Mouse (Mus musculus): ENCODE measurements around the gene Gp1bb. TPM values are rescaled to one million over a fixed set of nuclear protein-coding genes. Genes with fewer than 3 reads are reported as not detected.

The Gp1bb gene
- polyA plus RNA-seq, 1 experiment from 2014 or later = 1.3 TPM

DNA sequence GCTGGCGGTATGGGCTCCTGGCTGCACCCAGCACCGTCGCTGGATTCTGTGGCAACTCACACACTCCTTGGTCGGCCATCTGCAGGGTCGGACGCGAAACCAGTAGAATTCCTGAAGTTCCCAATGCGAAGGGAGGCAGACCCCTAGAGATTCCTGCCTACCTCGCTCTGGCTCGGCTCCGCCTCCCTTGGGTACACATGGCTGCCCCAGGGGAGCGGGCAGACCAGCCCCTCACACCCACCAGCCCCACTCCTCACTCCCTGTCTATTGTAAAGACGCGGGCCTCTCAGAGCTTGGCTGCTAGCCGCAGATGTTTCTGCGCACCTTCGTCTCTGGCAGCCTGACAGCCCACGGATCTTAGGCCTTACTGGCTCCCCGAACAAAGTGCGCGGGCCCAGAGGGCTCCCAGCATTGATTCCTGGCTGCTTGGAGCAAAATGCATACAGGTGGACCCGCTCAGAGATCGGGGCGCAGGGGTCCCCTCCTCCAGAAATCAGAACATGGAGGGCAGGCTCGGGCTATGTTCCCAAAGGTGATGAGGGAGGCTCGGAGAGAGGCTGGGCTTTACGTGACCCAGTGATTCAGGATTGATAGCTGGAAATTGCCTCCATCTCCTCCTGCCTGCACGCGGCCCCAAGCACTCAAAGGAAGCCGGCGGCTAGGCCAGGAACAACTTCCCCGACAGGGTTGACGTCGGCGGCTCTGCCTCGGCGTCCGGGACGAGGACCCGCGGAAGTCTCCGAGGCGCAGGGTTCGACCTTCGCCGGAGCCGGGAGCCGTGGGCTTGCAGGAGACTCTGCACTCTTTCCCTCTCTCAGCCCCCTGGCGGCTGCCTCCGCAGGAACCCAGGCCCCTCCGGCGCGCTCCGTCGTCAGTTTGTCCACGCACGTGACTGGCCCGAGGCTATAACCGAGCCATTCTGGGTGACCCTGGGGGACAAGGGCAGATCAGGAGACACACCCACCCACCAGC lies 30.9 kb downstream of the Gp1bb start:
- 0 out of 2 replicates have a peak, but pooled peaks have one; percentile 24 for ATAC-seq (ENCODE audit: low FRiP score, low TSS enrichment)
- H3K9ac ChIP-seq (replicated peaks; ENCODE audit: low read length) = 0 out of 2 replicates have a peak overlapping the region, but pooled peaks have one; percentile 9
- peaks cover 81% of the 10 kb centered on the region for H3K27me3 ChIP-seq (ENCODE audit: insufficient read depth, low read length)
- no peaks in the 10 kb centered on the region for H3K36me3 ChIP-seq (ENCODE audit: insufficient read depth, low read length)
- WGBS = 2% methylated on average over 59 of the region's 59 CpGs
- peaks cover 38% of the 10 kb centered on the region for H3K4me1 ChIP-seq (ENCODE audit: insufficient read depth, low read length)
- H3K4me2 ChIP-seq (replicated peaks; ENCODE audit: low read depth, low read length) = peak overlapping the region; percentile 44
- H3K4me3 ChIP-seq (ENCODE audit: low read length) = peak overlapping the region; percentile 36
- no peaks in the 10 kb centered on the region for H3K9me3 ChIP-seq (ENCODE audit: low read length)
- H3K27ac ChIP-seq (ENCODE audit: low read length) = no peak overlapping the region

DNA sequence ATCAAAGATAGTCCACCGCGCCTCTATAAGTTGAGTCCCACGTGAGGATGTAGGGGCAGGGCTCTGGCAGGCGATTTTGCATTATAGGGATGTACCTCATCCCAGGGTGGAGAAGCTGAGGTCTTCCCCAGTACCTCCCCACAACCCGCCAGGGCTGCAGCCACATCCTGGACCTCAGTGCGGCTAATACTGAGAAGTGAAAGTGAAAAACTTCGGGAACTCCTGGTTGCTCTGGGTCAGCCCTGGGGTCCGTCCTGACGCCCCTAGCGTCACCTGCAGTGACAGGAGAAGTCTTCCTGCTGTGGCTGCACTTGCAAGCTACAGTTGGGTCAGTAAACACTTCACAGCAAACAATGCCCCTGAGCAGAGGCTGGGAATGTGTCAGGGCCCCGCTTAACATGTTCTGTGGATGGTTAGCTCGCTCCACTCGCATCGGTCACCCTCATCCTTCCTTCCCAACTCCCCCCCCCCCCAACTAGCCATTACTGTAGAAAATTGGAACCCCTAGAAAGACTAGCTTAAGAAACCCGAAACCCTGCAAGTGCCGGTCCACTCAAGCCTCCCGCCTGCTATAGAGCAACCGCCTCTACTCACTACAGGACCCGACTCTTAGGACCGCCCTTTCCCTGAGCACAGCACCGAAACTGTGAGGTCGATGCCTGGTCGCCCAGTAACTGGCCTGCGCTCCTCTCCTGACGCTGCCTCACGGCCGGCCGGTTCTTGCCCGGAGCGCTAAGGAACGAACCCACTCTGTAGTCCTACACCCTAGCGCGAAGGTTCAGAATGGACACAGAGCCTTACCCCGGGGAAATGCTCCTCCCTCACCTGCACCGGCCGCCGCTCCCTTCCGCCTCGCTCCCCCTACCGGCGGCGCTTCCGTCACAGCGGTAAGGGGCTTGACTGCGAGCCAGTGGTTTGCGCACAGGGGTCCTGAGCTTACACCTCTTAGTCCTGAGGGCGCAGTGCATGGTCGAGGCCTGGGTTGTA lies 32.1 kb downstream of the Gp1bb start, which contains the start of gene Tbx1:
Gene Tbx1, minus strand, starts transcription at position 868 of the 987 bp plus-strand sequence.
- peak; percentile 24; the same call in 1 of the 2 replicates for ATAC-seq (ENCODE audit: low FRiP score, low TSS enrichment)
- 4% methylated on average over 48 of the region's 48 CpGs for WGBS

DNA sequence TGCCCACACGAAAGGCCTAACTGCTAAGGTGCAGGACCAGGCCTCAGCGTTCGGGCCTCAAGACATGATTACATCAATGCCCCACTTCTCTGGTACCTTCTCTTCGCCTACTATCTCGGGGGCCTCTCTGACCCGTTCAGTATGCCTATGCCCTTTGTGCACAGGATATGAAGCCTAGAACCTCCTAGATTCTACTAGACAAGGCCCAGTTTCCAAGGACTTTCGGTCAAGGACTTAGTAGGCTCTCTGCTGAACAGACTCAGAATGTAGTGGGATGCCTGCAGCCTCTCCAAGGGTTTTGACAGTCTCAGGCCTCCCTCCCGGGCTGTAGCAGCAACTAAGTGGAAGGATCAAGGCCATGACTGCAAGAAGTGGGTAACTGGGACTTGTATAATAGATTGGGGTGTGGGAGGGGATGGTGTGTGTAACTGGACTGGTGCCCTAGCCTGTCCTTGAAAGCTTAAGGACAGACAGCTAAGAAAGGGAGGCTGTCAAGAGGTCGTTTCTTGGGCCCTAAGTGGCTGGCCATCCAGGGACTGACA lies 33.1 kb downstream of the Gp1bb start:
- WGBS = 39% methylated on average over 9 of the region's 9 CpGs

More for the DNA sequence above, 32.1 kb downstream of the Gp1bb start, which contains the start of gene Tbx1:
- Histone ChIP-seq H3K9ac (replicated peaks; ENCODE audit: low read length) (0 out of 2 replicates have a peak within 1 kb of the TSS, but pooled peaks have one; percentile 9), H3K36me3 (ENCODE audit: insufficient read depth, low read length) (no peaks in the 10 kb centered on the region), H3K9me3 (ENCODE audit: low read length) (no peaks in the 10 kb centered on the region), H3K4me2 (replicated peaks; ENCODE audit: low read depth, low read length) (peak within 1 kb of the TSS; percentile 49), H3K4me3 (ENCODE audit: low read length) (peak within 1 kb of the TSS; percentile 36), H3K4me1 (ENCODE audit: insufficient read depth, low read length) (peaks cover 42% of the 10 kb centered on the region), H3K27me3 (ENCODE audit: insufficient read depth, low read length) (peaks cover 94% of the 10 kb centered on the region), H3K27ac (ENCODE audit: low read length) (no peak within 1 kb of the TSS)

DNA sequence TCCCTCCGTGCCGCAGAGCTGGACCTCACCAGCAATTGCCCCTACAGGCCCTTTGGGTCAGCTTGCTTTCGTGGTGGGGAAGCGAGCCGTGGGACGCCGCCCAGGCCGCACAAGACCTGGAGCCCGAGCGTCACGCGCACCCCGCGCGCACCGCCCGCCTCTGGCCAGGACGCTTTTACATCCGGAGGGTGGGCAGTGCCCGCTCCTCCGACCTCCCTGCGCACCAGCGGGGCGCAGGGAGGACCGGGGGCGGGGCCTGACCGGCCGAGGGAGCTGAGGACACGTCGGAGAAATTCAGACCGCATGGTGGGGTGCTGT lies 33.5 kb downstream of the Gp1bb start:
- peaks cover 42% of the 10 kb centered on the region for H3K4me1 ChIP-seq (ENCODE audit: insufficient read depth, low read length)
- 5% methylated on average over 31 of the region's 31 CpGs for WGBS
- no peak for ATAC-seq (ENCODE audit: low FRiP score, low TSS enrichment)
- no peaks in the 10 kb centered on the region for H3K36me3 ChIP-seq (ENCODE audit: insufficient read depth, low read length)
- no peaks in the 10 kb centered on the region for H3K9me3 ChIP-seq (ENCODE audit: low read length)
- no peak overlapping the region for H3K27ac ChIP-seq (ENCODE audit: low read length)
- H3K27me3 ChIP-seq (ENCODE audit: insufficient read depth, low read length) = peaks cover 94% of the 10 kb centered on the region
- no peak overlapping the region for H3K9ac ChIP-seq (replicated peaks; ENCODE audit: low read length)
- H3K4me2 ChIP-seq (replicated peaks; ENCODE audit: low read depth, low read length) = 0 out of 2 replicates have a peak overlapping the region, but pooled peaks have one; percentile 26
- peak overlapping the region; percentile 25 for H3K4me3 ChIP-seq (ENCODE audit: low read length)

More for the DNA sequence above, 33.1 kb downstream of the Gp1bb start:
- no peaks in the 10 kb centered on the region for H3K9me3 ChIP-seq (ENCODE audit: low read length)
- H3K9ac ChIP-seq (replicated peaks; ENCODE audit: low read length) = no peak overlapping the region
- no peak overlapping the region for H3K4me3 ChIP-seq (ENCODE audit: low read length)
- peaks cover 94% of the 10 kb centered on the region for H3K27me3 ChIP-seq (ENCODE audit: insufficient read depth, low read length)
- peaks cover 42% of the 10 kb centered on the region for H3K4me1 ChIP-seq (ENCODE audit: insufficient read depth, low read length)
- no peaks in the 10 kb centered on the region for H3K36me3 ChIP-seq (ENCODE audit: insufficient read depth, low read length)
- no peak overlapping the region for H3K4me2 ChIP-seq (replicated peaks; ENCODE audit: low read depth, low read length)
- no peak for ATAC-seq (ENCODE audit: low FRiP score, low TSS enrichment)
- H3K27ac ChIP-seq (ENCODE audit: low read length) = no peak overlapping the region

DNA sequence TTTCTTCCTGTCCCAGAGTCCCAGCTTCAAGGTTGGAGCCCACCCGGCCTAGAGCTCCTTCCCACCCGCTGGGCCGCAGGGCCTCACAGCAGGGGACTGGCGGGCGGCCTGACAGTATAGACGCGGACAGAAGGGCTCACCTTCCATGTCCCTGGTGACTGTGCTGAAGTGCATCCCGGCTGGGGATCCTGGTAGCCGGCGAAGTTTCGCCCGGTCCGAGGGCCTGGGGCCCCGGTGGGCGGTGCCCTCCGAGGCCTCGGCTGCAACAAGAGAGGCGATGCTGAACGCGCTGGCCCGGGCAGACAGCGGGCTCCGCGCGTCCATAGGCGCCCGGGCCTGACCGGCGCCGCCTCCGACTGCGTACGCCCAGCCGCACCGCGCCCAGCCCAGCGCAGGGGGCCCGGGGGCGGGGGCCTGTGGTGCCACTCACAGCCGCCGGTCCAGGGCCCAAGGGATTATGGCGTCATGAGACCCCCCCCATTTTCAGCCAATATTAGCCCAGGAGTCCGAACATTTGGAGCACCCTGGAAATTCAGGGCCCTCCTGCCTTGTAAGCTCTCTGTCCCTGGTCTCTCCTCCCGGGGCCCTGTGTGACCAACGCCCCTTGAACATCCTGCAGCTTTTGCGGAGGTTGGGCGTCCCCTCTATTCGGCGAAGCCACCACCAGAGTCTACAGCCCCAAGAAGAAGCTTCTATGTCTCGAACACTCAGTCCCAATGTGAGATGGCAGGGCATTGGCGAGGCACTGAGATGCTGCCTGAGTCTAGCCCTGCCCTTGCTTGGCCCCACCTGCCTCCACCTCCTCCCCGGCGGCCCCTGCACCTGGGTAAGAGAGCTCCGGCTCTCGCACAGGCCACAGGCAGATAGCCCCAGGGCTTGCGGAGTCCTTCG lies 34.1 kb downstream of the Gp1bb start:
- peaks cover 42% of the 10 kb centered on the region for H3K4me1 ChIP-seq (ENCODE audit: insufficient read depth, low read length)
- H3K36me3 ChIP-seq (ENCODE audit: insufficient read depth, low read length) = no peaks in the 10 kb centered on the region
- peak; percentile 28; the same call in 1 of the 2 replicates for ATAC-seq (ENCODE audit: low FRiP score, low TSS enrichment)
- no peak overlapping the region for H3K27ac ChIP-seq (ENCODE audit: low read length)
- H3K27me3 ChIP-seq (ENCODE audit: insufficient read depth, low read length) = peaks cover 94% of the 10 kb centered on the region
- no peak overlapping the region for H3K9ac ChIP-seq (replicated peaks; ENCODE audit: low read length)
- H3K4me2 ChIP-seq (replicated peaks; ENCODE audit: low read depth, low read length) = peak overlapping the region; percentile 42
- no peaks in the 10 kb centered on the region for H3K9me3 ChIP-seq (ENCODE audit: low read length)
- peak overlapping the region; percentile 25 for H3K4me3 ChIP-seq (ENCODE audit: low read length)
- 5% methylated on average over 51 of the region's 57 CpGs for WGBS

DNA sequence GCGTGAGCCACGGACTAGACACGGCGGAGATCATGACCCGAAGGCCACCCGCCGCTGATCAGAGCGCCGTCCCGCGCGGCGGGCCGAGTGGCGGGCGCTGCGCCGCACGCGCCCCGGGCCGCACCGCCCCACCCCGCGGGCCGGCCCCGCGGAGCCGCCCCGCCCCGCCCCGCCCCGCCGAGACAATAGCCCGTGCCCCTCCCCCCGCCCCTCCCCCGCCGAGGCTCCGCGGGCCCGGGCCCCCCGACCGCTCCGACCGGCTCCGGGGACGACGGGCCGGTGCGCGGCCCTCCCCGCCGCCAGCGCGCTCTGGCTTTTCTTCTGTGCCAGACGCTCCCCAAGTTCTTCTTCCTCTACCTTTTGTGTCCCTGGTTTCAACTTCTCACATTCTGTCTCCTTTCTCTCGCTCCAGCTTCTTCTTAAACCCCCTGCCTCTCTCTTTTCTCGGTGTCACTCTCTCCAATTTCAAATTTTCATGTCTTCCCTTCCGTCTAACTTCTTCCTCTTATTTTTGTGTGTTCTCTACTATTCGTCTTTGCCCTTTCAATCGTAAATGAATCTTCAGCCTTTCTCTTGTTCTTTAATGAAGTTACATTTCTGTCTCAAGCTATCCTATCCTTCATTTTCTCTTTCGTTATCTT lies 35.2 kb downstream of the Gp1bb start:
- peak overlapping the region; percentile 65 for H3K4me2 ChIP-seq (replicated peaks; ENCODE audit: low read depth, low read length)
- no peak for ATAC-seq (ENCODE audit: low FRiP score, low TSS enrichment)
- H3K9ac ChIP-seq (replicated peaks; ENCODE audit: low read length) = peak overlapping the region; percentile 32
- H3K27ac ChIP-seq (ENCODE audit: low read length) = no peak overlapping the region
- WGBS = 2% methylated on average over 33 of the region's 62 CpGs
- H3K36me3 ChIP-seq (ENCODE audit: insufficient read depth, low read length) = no peaks in the 10 kb centered on the region
- no peaks in the 10 kb centered on the region for H3K9me3 ChIP-seq (ENCODE audit: low read length)
- peaks cover 47% of the 10 kb centered on the region for H3K4me1 ChIP-seq (ENCODE audit: insufficient read depth, low read length)
- peak overlapping the region; percentile 47 for H3K4me3 ChIP-seq (ENCODE audit: low read length)
- H3K27me3 ChIP-seq (ENCODE audit: insufficient read depth, low read length) = peaks cover 99% of the 10 kb centered on the region

DNA sequence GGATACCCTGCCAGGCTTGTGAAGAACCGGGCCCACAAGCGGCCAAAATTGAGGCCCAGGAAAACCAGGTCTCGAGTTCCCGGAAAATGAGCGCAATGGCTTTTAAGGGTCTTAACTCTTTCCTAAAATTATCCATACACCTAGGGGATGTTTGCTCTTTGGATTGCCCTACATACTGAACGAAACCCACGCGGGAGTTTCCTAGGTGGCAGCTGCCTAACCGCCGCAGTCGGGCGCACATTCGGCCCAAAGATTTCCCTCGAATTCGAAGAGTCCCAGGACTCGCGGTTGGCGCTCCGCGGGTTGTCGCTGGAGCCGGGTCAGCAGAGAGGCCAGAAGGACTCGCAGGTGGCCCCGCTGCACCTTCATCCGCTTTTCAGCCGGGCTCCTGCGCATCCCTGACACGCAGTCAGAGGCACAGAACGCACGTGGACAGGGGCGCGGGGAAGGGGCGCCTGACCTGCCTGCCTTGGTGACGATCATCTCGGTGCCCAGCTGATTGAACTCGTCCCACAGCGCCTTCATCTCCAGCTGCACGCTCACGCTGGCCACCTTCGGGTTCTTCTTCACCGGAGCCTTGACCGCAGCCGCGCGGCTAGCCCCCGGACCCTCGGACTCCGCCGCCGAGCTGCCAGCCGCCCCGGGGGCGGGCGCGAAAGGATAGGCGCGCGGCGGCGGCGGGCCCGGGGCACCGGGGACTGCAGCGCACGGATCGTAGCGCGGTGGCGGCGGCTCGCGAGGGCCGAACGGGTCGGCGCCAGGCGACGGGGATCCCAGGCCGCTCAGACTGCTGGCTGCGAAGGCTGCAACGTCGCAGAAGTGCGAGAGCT lies 35.9 kb downstream of the Gp1bb start:
- peaks cover 48% of the 10 kb centered on the region for H3K4me1 ChIP-seq (ENCODE audit: insufficient read depth, low read length)
- peak overlapping the region; percentile 65 for H3K4me2 ChIP-seq (replicated peaks; ENCODE audit: low read depth, low read length)
- no peak for ATAC-seq (ENCODE audit: low FRiP score, low TSS enrichment)
- no peak overlapping the region for H3K27ac ChIP-seq (ENCODE audit: low read length)
- peaks cover 99% of the 10 kb centered on the region for H3K27me3 ChIP-seq (ENCODE audit: insufficient read depth, low read length)
- no peaks in the 10 kb centered on the region for H3K36me3 ChIP-seq (ENCODE audit: insufficient read depth, low read length)
- H3K4me3 ChIP-seq (ENCODE audit: low read length) = peak overlapping the region; percentile 47
- H3K9ac ChIP-seq (replicated peaks; ENCODE audit: low read length) = peak overlapping the region; percentile 32
- no peaks in the 10 kb centered on the region for H3K9me3 ChIP-seq (ENCODE audit: low read length)
- 4% methylated on average over 83 of the region's 83 CpGs for WGBS

DNA sequence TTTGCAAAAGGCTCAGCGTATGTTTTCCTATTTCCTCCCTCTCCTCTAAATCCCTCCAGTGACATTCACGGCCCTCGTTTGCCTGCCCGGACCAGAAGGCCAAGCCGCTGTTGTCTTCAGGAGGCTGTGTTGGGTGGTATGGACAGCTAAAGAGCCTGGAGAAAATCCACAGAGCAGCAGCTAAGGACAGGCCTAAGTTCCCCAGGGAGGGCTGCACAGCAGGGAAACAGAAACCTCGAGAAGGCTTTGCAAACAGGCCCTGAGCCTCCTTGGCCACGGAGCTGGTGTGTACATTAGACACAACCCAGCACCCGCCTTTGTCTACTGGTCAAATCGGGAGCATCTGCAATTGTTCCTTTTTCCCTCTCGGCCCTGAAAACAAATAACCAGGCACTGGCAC lies 36.5 kb downstream of the Gp1bb start:
- Histone ChIP-seq H3K9ac (replicated peaks; ENCODE audit: low read length) (no peak overlapping the region), H3K27me3 (ENCODE audit: insufficient read depth, low read length) (peaks cover 99% of the 10 kb centered on the region), H3K4me3 (ENCODE audit: low read length) (no peak overlapping the region), H3K4me1 (ENCODE audit: insufficient read depth, low read length) (peaks cover 45% of the 10 kb centered on the region), H3K36me3 (ENCODE audit: insufficient read depth, low read length) (no peaks in the 10 kb centered on the region), H3K27ac (ENCODE audit: low read length) (no peak overlapping the region), H3K9me3 (ENCODE audit: low read length) (no peaks in the 10 kb centered on the region), H3K4me2 (replicated peaks; ENCODE audit: low read depth, low read length) (no peak overlapping the region)
- no peak for ATAC-seq (ENCODE audit: low FRiP score, low TSS enrichment)
- 24% methylated on average over 10 of the region's 10 CpGs for WGBS

Data from kidney, embryonic 16.5 days (tissue).